Mouse (Mus musculus): ENCODE results near the gene Drc3.
A peak's percentile ranks its signal among the peaks of the same experiment; 100 is the strongest.
"Not testable (repeated sequence)": the region's sequence is repeated elsewhere in the genome, so short reads cannot be mapped to it uniquely, and the experiment has no call there.

Drc3 gene

GRCm38 (mm10) chr11:60406606-60407005 lies 53.5 kb downstream of the Drc3 start:
- DNase-seq, result no peak

DNA sequence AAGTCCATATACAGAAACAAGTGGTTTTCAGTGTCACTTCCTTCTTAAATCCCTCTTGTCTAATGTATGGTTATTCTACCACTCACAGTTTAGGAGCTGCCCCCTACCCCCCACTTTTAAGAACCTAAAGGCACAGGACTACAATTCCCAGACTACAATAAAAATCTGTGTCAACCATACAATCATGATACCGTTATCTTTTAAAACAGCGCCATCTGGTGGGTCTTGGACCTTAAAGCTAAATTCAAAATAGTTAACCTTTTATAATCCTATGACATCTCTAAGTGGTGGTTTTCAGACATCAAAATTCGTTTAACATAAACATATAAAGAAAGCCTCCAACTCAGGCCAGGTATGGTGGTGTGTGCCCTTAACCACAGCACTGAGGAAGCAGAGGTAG lies 59.0 kb downstream of the Drc3 start:
- DNase-seq, result peak; percentile 82

DNA sequence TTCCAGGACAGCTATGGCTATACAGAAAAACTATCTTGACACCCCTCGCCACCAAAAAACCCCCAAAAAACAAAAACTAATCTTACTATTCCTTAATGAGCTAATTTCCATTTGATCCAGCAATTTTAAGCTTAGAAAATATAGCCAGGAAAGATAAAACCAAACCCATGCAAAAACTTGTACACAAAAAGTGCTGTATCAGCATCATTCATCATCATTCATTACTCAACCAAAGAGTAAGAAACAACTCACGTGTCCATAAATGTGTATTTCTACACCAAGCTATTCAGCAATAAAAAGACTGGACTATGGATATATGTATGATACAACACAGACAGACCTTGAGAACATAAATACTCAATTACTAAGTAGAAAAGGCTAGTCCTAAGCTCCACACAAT lies 59.8 kb downstream of the Drc3 start:
- no peak for DNase-seq

DNA sequence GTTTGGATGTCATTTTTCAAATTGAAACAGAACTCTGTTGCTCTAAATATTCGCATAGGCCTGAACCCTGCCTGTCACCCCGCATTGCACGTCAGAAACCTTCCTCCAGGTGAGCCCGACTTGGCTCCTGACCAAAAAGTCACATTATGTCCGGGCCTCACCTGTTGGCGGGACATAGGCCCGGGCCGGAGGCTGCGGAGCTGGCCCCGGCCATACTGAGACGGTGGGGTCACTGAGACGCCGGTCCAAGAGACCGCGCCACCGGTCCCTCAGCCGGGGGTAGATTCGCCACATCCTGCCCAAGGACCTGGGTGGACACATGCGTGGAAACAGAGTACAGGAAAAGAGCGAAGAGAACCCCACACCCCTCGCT lies 63.4 kb downstream of the Drc3 start:
- no peak for DNase-seq

DNA sequence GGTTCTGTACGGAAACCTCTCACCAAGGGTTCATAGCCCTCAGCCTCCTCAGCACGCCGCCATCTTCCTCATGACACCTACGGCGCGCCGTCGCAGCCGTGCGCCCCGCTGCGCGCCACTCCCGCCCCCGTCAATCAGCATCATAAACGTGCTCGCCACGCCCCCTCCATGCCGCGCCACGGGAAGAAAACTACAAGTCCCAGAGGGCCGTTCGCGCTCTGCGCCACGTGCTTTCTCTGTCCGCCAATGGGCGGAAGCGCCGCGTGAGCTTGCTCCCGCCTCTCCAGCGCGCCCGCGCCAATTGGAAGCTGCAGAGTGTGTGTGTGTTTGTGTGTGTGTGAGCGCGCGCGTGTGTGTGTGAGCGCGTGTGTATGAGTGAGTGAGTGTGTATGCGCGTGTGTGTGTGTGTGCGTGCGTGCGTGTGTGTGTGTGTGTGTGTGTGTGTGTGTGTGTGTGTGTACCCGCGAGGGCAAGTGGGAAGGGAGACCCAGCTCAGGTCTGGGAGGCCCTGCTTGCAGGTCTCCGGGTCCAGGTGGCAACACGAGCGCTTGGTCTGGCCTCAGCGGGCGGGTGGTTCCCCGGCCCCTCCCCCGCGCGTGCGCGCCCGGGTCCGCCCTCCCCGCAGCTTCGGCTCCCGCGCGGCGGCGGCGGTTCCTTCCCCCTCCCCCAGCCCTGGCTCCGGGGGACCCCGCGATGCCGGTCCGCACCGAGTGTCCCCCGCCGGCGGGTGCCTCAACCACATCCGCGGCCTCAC lies 64.0 kb downstream of the Drc3 start, which contains the start of gene Gid4:
Gene Gid4 (plus strand): TSS at position 183 of the 754 bp plus-strand sequence.
- peak; percentile 99 for DNase-seq

DNA sequence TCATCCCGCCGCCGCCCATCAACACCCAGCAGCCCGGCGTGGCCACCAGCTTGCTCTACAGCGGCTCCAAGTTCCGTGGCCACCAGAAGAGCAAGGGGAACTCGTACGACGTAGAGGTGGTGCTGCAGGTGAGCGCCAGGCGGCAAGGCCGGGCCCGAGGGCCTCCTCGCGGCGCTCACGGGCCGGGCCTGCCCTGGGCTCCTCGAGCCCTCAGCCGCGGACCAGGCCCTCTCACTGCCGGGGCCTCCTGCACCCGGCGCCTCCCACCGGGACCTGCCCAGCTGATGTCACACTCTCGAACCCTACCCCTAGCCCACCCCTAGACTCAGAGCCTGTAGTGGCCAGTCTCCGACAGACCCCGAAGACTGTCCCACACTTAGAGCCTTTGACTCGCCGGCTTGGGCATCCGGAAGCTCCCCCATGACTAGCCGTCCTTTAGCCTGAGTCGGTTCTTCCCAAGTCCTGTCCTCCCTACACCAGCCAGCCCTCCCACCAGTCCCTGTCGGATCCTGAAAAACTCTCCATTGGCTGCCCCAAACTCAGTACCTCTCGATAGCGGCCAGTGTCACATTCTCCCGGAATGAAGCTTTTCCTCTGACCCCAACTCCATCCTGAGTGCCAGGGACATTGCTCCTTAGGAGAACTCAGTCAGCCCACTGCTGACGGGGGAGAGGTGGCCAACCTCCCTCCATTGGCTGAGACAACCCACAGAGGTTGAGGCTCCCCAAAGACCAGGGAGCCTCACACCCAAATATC lies 64.8 kb downstream of the Drc3 start, which contains the start of gene Atpaf2:
Gene Atpaf2 (minus strand): TSS at position 741 of the 756 bp plus-strand sequence.
- DNase-seq, result peak; percentile 52

GRCm38 (mm10) chr11:60418473-60418803 lies 65.3 kb downstream of the Drc3 start:
- no peak for DNase-seq

DNA sequence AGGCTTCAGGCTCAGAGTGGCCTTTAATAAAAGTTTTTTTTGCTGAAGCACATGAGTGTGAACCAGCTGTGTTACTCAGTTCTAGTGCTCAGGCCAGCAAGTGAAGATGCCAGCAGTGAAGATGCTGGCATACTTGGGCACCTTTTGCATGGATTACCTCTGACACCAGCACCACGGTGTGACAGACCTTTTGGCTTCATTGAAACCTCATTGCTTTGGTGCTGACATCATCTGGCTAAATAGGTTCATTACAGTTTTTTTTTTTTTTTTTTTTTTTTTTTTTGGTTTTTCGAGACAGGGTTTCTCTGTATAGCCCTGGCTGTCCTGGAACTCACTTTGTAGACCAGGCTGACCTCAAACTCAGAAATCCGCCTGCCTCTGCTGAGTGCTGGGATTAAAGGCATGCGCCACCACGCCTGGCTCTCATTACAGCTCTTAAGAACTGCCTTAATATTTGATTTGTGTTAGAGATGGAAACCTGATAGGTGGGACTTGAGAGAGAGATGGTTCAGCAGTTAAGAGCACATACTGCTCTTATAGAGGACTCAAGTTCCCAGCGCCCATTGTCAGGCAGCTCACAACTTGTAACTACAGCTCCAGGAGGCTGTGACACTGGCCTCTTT lies 69.0 kb downstream of the Drc3 start:
- peak; percentile 35 for DNase-seq

DNA sequence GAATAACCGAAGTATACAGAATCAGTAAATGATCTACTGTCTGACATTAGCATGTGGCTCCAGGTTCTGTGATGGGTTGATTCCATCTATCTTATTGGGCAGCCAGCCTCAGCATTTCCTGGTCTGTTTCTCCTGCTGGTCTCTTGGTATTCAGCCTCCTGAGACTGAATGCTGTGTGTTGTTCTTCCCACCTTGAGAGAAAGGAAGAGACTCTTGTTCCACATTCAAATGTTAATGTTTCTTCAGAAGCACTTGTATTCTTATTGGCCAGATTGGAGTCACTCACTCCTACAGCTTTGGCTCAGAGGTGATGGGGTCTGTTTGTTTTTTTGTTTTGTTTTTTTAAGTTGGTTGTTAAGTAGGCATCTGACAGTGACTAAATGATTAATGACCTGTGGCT lies 69.9 kb downstream of the Drc3 start:
- no peak for DNase-seq

DNA sequence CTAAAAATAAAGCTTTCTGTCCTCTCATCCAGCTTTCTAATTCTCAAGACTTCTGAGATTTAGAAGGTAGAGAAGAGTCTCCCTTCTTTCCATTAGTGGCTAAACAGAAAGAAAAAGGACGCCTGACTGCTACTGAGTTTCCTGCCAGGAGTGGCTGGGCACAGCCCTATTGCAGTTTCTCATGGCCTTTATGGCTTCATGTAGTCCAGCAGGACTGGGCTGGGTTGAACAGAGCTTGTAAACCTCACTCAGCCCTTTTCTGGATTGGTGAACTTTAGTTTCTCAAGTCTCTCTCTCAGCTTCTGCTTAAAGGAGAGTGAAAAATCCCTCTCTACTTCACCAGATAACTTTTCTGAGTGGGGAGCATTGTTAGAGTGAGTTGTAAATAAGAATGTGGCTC lies 73.3 kb downstream of the Drc3 start:
- no peak for DNase-seq

GRCm38 (mm10) chr11:60427628-60428027 lies 74.5 kb downstream of the Drc3 start:
- DNase-seq, result no peak

- no peak for DNase-seq
Observed at GRCm38 (mm10) chr11:60433501-60433900, 80.4 kb downstream of the Drc3 start.

DNA sequence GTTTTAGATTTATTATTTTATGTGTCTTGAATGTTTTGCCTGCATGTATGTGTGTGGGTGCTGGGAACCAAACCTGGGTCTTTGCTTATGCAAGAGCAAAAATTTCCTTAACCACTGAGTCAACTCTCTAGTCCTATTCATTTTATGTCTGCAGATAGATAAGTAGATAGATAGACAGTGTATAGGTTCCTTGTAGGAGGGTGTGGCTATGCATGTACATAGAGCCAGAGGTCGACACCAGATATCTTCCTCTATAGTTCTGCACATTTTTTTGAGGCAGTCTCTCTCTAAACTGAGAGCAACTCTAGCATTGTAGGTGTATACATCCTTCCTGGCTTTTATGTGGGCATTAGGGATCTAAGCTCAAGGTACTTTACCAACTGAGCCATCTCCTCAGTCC lies 82.0 kb downstream of the Drc3 start:
- DNase-seq, result no peak

GRCm38 (mm10) chr11:60436618-60437017 lies 83.5 kb downstream of the Drc3 start:
- no peak for DNase-seq

- not testable (repeated sequence) for DNase-seq
Observed at GRCm38 (mm10) chr11:60439621-60440020, 86.5 kb downstream of the Drc3 start.

DNA sequence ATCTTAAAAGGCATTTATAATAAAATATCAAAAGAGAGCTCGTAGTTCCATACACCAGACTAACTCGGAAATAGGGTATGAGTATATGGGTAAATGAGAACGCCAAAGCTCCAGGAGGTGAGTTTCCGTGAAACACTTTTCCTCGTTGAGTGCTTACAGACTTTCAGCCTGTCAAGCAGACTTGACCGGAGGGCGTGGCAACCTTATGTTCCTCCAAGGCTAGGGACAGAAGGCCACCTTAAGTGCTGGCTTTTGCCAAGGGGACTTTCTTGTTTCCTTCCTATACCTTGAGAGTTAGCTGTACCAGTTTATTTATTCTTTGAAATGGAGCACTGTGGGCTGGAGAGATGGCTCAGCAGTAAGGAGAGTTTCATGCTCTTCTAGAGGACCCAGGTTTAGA lies 87.0 kb downstream of the Drc3 start:
- DNase-seq, result no peak

GRCm38 (mm10) chr11:60442896-60443295 lies 89.8 kb downstream of the Drc3 start:
- DNase-seq, result no peak

Data from retina, postnatal 1 day (tissue).